In genomic region chr8:116814118-116814851, GRCm38 (mm10) we compare ENCODE assay signal across 10 mouse cellular contexts.
DNase-seq lines count a peak whose midpoint lies in the region; ATAC-seq lines count a peak whose summit lies in the region.
"Had no signal": no experiment of that assay in that cellular context is flagged by ENCODE, and none has a peak within 500 bp of the region (broad histone marks: within the 10 kb centered on the region; RNA-seq: fewer than 3 reads in every experiment).

No protein-coding gene starts in this region.

- no peaks in the 10 kb centered on the region for H3K27me3 ChIP-seq in heart, embryonic 16.5 days (ENCODE audit: control insufficient read depth, insufficient read depth, low read length)
- H3K27me3 ChIP-seq in limb, embryonic 15.5 days: no peaks in the 10 kb centered on the region
- no peaks in the 10 kb centered on the region for H3K27me3 ChIP-seq in forebrain, embryonic 10.5 days (ENCODE audit: poor library complexity, severe bottlenecking)

- peak overlapping the region; percentile 19 for H3K4me3 ChIP-seq in heart, embryonic 16.5 days (ENCODE audit: low read length)
- H3K4me3 ChIP-seq in limb, embryonic 15.5 days: no peak overlapping the region
- H3K4me3 ChIP-seq in forebrain, embryonic 10.5 days: no peak overlapping the region
- H3K4me3 ChIP-seq: myocyte had no signal

- peaks cover 10% of the 10 kb centered on the region for H3K4me1 ChIP-seq in heart, embryonic 16.5 days (ENCODE audit: control insufficient read depth, insufficient read depth, low read length)
- peaks cover 14% of the 10 kb centered on the region for H3K4me1 ChIP-seq in limb, embryonic 15.5 days
- H3K4me1 ChIP-seq in forebrain, embryonic 10.5 days: no peaks in the 10 kb centered on the region

- H3K4me2 ChIP-seq in heart, embryonic 16.5 days (ENCODE audit: low read depth, low read length): peak overlapping the region; percentile 27
- H3K4me2 ChIP-seq in limb, embryonic 15.5 days: 0 out of 2 replicates have a peak overlapping the region, but pooled peaks have one; percentile 7

- DNase-seq in layer of hippocampus, adult 8-10 months (ENCODE audit: low spot score in 2 of 2): peak; percentile 8 to 9
- no peak for DNase-seq in layer of hippocampus, adult 9-11 months
- DNase-seq in adipocyte (ENCODE audit: low spot score): peak; percentile 39
- DNase-seq in embryo, embryonic 10.5 days (ENCODE audit: low spot score): peak; percentile 24
- peak; percentile 9 for DNase-seq in urinary bladder, postnatal 25 days (ENCODE audit: low spot score)
- DNase-seq in forebrain, embryonic 10.5 days (ENCODE audit: extremely low spot score, low spot score): no peak

- H3K36me3 ChIP-seq in heart, embryonic 16.5 days (ENCODE audit: control insufficient read depth, insufficient read depth): no peaks in the 10 kb centered on the region
- H3K36me3 ChIP-seq in limb, embryonic 15.5 days: no peaks in the 10 kb centered on the region
- H3K36me3 ChIP-seq in forebrain, embryonic 10.5 days (replicated peaks): no peaks in the 10 kb centered on the region
- H3K36me3 ChIP-seq: G1E had no signal

- H3K9me3 ChIP-seq in heart, embryonic 16.5 days (replicated peaks; ENCODE audit: control insufficient read depth, low read length): peaks cover 2% of the 10 kb centered on the region; the same call in 1 of the 2 replicates
- H3K9me3 ChIP-seq in limb, embryonic 15.5 days: no peaks in the 10 kb centered on the region
- no peaks in the 10 kb centered on the region for H3K9me3 ChIP-seq in forebrain, embryonic 10.5 days

- no peak overlapping the region for H3K9ac ChIP-seq in heart, embryonic 16.5 days (ENCODE audit: low read length)
- H3K9ac ChIP-seq in limb, embryonic 15.5 days: no peak overlapping the region

- peak; percentile 81 for ATAC-seq in heart, embryonic 16.5 days (replicated peaks; ENCODE audit: extremely low read depth, insufficient read depth, low FRiP score)
- ATAC-seq in limb, embryonic 15.5 days (ENCODE audit: insufficient number of reproducible peaks, low FRiP score, low TSS enrichment, low read depth): peak; percentile 78; the same call in 1 of the 2 replicates

- H3K27ac ChIP-seq in heart, embryonic 16.5 days (ENCODE audit: low read length): peak overlapping the region; percentile 56
- H3K27ac ChIP-seq in limb, embryonic 15.5 days: peak overlapping the region; percentile 50
- no peak overlapping the region for H3K27ac ChIP-seq in forebrain, embryonic 10.5 days

- 23% methylated on average over 10 of the region's 10 CpGs for WGBS in heart, embryonic 16.5 days
- WGBS in limb, embryonic 15.5 days: 35% methylated on average over 10 of the region's 10 CpGs
- 65% methylated on average over 10 of the region's 10 CpGs for WGBS in forebrain, embryonic 10.5 days

Comparison
In these comparisons a context has a peak if more than half of its experiments do, and no peak if none do; other contexts are left out.
1. DNase-seq: peak in layer of hippocampus, adult 8-10 months (2 of 2), adipocyte (single experiment), embryo, embryonic 10.5 days (single experiment) and urinary bladder, postnatal 25 days (single experiment); none in layer of hippocampus, adult 9-11 months (single experiment) and forebrain, embryonic 10.5 days (single experiment).